24 mouse cellular contexts compared by ENCODE assay signal in genomic region chr11:81923626-81924025, GRCm38 (mm10). TPM values are rescaled to one million over a fixed set of nuclear protein-coding genes. Genes with fewer than 3 reads are reported as not detected.
DNase-seq lines count a peak whose midpoint lies in the region; ATAC-seq and TF ChIP-seq lines count a peak whose summit lies in the region.
"Had no signal": no experiment of that assay in that cellular context is flagged by ENCODE, and none has a peak within 500 bp of the region (broad histone marks: within the 10 kb centered on the region; RNA-seq: fewer than 3 reads in every experiment).

No protein-coding gene starts in this region.

- H3ac ChIP-seq in myocyte (ENCODE audit: control insufficient read depth, insufficient read length): no peak overlapping the region

- H3K9me3 ChIP-seq in forebrain, embryonic 11.5 days (ENCODE audit: control insufficient read depth, low read length): no peaks in the 10 kb centered on the region
- H3K9me3 ChIP-seq: embryonic facial prominence, embryonic 15.5 days; forebrain, embryonic 10.5 days; forebrain, embryonic 13.5 days; forebrain, embryonic 15.5 days had no signal

- no peak for TF ChIP-seq POLR2A in myocyte (IDR thresholded peaks at IDR 0.05; ENCODE audit: insufficient read length, low read depth)

- H3K4me2 ChIP-seq in myocyte (ENCODE audit: low read depth): peak overlapping the region; percentile 16
- no peak overlapping the region for H3K4me2 ChIP-seq in forebrain, embryonic 11.5 days (ENCODE audit: low read depth, low read length, severe bottlenecking)
- H3K4me2 ChIP-seq: embryonic facial prominence, embryonic 13.5 days; embryonic facial prominence, embryonic 15.5 days; forebrain, embryonic 13.5 days; forebrain, embryonic 15.5 days had no signal

- H3K9ac ChIP-seq in forebrain, embryonic 11.5 days (ENCODE audit: low read length): no peak overlapping the region
- H3K9ac ChIP-seq: embryonic facial prominence, embryonic 13.5 days; embryonic facial prominence, embryonic 15.5 days; forebrain, embryonic 13.5 days; forebrain, embryonic 15.5 days; forebrain, postnatal 0 days had no signal

- H3K27me3 ChIP-seq in myocyte (ENCODE audit: control insufficient read depth, insufficient read depth, insufficient read length): no peaks in the 10 kb centered on the region
- H3K27me3 ChIP-seq in forebrain, embryonic 11.5 days (ENCODE audit: control insufficient read depth, insufficient read depth, low read length): no peaks in the 10 kb centered on the region
- H3K27me3 ChIP-seq: embryonic facial prominence, embryonic 13.5 days; embryonic facial prominence, embryonic 15.5 days; forebrain, embryonic 13.5 days; forebrain, embryonic 15.5 days had no signal

- no peaks in the 10 kb centered on the region for H3K36me3 ChIP-seq in myocyte (ENCODE audit: control insufficient read depth, insufficient read depth)
- no peaks in the 10 kb centered on the region for H3K36me3 ChIP-seq in forebrain, embryonic 11.5 days (ENCODE audit: control insufficient read depth, insufficient read depth, low read length)
- H3K36me3 ChIP-seq: embryonic facial prominence, embryonic 13.5 days; embryonic facial prominence, embryonic 15.5 days; forebrain, embryonic 10.5 days; forebrain, embryonic 15.5 days had no signal

- no peak overlapping the region for H3K27ac ChIP-seq in forebrain, embryonic 11.5 days (ENCODE audit: low read depth, low read length)
- H3K27ac ChIP-seq: embryonic facial prominence, embryonic 13.5 days; embryonic facial prominence, embryonic 15.5 days; forebrain, embryonic 10.5 days; forebrain, embryonic 13.5 days; forebrain, embryonic 15.5 days had no signal

- peaks cover 4% of the 10 kb centered on the region; the same call in 1 of the 2 replicates for H3K4me1 ChIP-seq in forebrain, embryonic 11.5 days (replicated peaks; ENCODE audit: control insufficient read depth, insufficient read depth, low read length)
- H3K4me1 ChIP-seq: embryonic facial prominence, embryonic 13.5 days; embryonic facial prominence, embryonic 15.5 days; forebrain, embryonic 15.5 days had no signal

- no peak for ATAC-seq in forebrain, embryonic 11.5 days (replicated peaks; ENCODE audit: low FRiP score)
- ATAC-seq: forebrain, embryonic 13.5 days; forebrain, embryonic 15.5 days; forebrain, postnatal 0 days had no signal

- H3K79me2 ChIP-seq in myocyte (ENCODE audit: control insufficient read depth, insufficient read depth): no peaks in the 10 kb centered on the region

- no peak overlapping the region for H3K4me3 ChIP-seq in myocyte
- no peak overlapping the region for H3K4me3 ChIP-seq in forebrain, embryonic 11.5 days (ENCODE audit: low read depth, low read length)
- H3K4me3 ChIP-seq: embryonic facial prominence, embryonic 13.5 days; embryonic facial prominence, embryonic 15.5 days; erythroblast, embryonic 14.5 days; forebrain, embryonic 10.5 days; forebrain, embryonic 13.5 days; forebrain, embryonic 15.5 days had no signal

- 93% methylated on average over 4 of the region's 4 CpGs for WGBS in forebrain, embryonic 11.5 days

- peak; percentile 52 for DNase-seq in adrenal gland, adult 2 months
- DNase-seq in adrenal gland, postnatal 14 days: no peak
- peak; percentile 27 to 29 for DNase-seq in adrenal gland, postnatal 36 days
- no peak for DNase-seq in adrenal gland, postnatal 4 days (ENCODE audit: low spot score in 2 of 2)
- DNase-seq in forebrain, embryonic 11.5 days (ENCODE audit: low spot score): no peak
- DNase-seq: adrenal gland, postnatal 10 days; cerebellum, adult 11 months; cerebellum, adult 18-20 months; cerebellum, adult 8-10 months; cerebellum, adult 9-11 months; cerebellum, postnatal 14 days; cerebellum, postnatal 36 days; embryo, embryonic 11 days; forebrain, postnatal 0 days had no signal

TF ChIP-seq in myocyte, 11 proteins besides CTCF, POLR2A, EP300 and RAD21:
- TF ChIP-seq USF1 (IDR thresholded peaks at IDR 0.05; ENCODE audit: low read depth) (no peak), MYOD1 (IDR thresholded peaks at IDR 0.05; ENCODE audit: control insufficient read depth in 1 of 3, insufficient read length in 2 of 3, low read depth in 2 of 3) (no peak), TCF3 (IDR thresholded peaks at IDR 0.05; ENCODE audit: insufficient read length, low read depth) (no peak), MAX (IDR thresholded peaks at IDR 0.05; ENCODE audit: low read depth) (no peak), MYOG (IDR thresholded peaks at IDR 0.05; ENCODE audit: control insufficient read depth in 1 of 3, insufficient read depth in 1 of 3, insufficient read length in 2 of 3, low read depth in 2 of 3) (no peak), TCF12 (IDR thresholded peaks at IDR 0.05; ENCODE audit: insufficient read depth, poor library complexity, severe bottlenecking) (no peak), POLR2AphosphoS2 (IDR thresholded peaks at IDR 0.05; ENCODE audit: insufficient read length, low read depth) (no peak), SRF (IDR thresholded peaks at IDR 0.05; ENCODE audit: control insufficient read depth, insufficient read length, low read depth) (no peak)

RNA-seq across cellular contexts. Expression of gene Asic2, which starts 44.6 kb away (rescaled TPM):
- 1 to 10 TPM; 2.1 to 2.7 TPM for total RNA-seq in adrenal gland, adult 2 months (2021)
- polyA plus RNA-seq in adrenal gland, adult 2 months (2012; rRNA removed): 1.9 and 3.3 TPM in 2 replicates
- total RNA-seq in adrenal gland, postnatal 14 days (2021): 1.7 and 2.7 TPM in 2 replicates
- total RNA-seq in adrenal gland, postnatal 36 days (2021): 1 to 10 TPM; 1.7 TPM
- total RNA-seq in adrenal gland, postnatal 4 days (2021): 1 to 10 TPM; 4.4 to 6.0 TPM
- not detected for polyA plus RNA-seq in myocyte (2012; fragmentation: generic; extraction: Trizol)
- 0.94 and 1.4 TPM in 2 replicates for polyA plus RNA-seq in forebrain, embryonic 11.5 days (2014; fragmentation: Nextera tagmentation; extraction: Ambion mirVana)
- total RNA-seq: common myeloid progenitor, adult 5-6 weeks; MEL had no signal
- polyA plus RNA-seq: C2C12; erythroblast, embryonic 14.5 days had no signal

Comparison
In these comparisons a context has a peak if more than half of its experiments do, and no peak if none do; other contexts are left out.
1. DNase-seq: peak in adrenal gland, adult 2 months (single experiment) and adrenal gland, postnatal 36 days (2 of 2); none in adrenal gland, postnatal 14 days (single experiment), adrenal gland, postnatal 4 days (0 of 2) and forebrain, embryonic 11.5 days (single experiment).